Mouse (Mus musculus): ENCODE data around the gene Wipf2.
"Not testable (repeated sequence)": the region's sequence is repeated elsewhere in the genome, so short reads cannot be mapped to it uniquely, and the experiment has no call there.

Wipf2 gene

DNA sequence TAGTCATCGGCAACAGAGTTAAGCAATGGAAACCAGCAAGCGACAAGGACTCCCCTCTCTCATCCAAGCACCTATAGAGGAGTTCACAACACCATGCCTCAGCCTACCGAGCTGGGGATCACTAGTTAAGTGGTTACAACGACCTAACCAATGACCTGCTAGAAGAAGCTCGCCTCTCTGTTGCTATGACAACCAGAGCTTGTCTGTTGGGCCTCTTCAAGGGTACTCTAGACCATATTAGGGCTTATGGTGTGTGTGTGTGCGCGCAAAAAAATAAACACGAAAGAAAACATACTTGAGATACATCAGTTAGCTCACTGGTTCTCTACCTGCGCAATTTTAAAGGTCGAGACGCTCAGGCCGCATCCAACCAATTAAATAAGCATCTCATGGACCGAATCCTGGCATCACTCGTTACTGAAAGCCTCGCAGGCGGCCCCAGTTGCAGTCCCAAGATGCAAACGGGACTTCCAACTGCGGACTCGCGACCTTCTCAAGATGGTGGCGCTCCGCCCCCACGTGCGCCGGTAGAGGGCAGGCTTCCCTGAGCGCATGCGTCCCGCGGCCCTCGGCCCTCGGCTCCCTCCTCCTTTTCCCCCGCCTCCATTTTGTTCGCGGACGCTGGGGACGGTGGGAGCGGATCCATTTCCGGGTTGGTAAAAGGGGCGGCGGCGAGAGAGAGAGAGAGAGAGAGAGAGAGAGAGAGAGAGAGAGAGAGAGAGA, at the start of gene Wipf2:
Gene Wipf2 (plus strand): TSS at position 611 of the 723 bp plus-strand sequence.
- peak; percentile 87 for ATAC-seq (ENCODE audit: low TSS enrichment)

DNA sequence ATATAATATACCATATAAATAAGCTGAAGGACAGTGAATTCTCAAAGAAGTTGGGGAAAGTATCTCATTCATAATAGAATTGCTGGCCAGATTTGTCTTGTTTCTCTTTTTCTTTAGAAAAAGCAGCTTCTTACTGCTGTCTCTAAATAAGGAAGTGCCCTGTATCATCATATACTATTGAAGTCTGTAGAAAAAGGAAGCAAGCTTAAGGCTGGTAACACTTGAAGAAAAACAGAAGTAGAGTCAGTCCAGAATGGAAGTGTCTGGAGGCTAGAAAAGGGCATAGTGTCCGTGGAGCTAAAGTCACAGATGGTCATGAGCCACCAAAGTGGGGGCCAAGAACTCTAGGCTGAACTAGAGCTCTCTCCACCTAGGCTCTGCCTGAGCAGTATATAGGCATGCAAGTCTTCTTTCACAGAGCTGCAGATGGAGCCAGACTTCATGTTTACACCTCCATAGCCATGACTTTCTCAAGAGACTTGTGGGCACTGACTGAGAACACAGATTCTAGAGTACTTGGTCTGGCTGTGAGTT, 46.7 kb upstream of the Wipf2 start:
- no peak for ATAC-seq (ENCODE audit: low TSS enrichment)

DNA sequence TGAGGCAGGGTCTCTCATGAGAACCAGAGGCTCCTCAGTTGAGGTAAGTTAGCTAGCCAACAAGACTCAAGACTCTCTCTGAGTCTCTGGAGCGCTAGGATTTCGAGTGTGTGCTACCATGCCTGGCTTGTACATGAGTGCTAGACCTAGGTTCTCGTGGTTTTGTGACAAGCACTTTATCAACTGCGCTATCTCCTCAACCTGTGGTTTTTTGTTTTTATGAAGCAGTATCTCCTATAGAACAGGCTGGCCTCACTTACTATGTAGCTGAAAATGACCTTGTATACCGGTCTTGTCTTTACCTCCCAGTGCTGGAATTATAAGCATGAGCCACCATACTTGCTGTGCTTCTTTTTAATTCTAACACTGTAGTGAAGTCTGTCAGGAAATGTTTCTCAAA, 42.5 kb upstream of the Wipf2 start:
- ATAC-seq (ENCODE audit: low TSS enrichment): no peak

DNA sequence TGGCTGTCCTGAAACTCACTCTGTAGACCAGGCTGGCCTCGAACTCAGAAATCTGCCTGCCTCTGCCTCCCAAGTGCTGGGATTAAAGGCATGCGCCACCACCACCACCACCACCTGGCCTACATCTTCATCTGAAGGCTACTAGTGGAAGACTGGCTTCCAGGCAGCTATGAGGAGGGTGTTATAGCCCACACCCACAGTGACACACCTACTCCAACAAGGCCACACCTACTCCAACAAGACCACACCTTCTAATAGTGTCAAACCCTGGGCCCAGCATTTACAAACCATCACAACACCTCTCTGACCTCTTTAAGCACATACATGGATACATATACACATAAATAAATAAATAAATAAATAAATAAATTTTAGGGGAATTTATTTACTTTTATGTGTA, 37.4 kb upstream of the Wipf2 start:
- ATAC-seq (ENCODE audit: low TSS enrichment): not testable (repeated sequence)

DNA sequence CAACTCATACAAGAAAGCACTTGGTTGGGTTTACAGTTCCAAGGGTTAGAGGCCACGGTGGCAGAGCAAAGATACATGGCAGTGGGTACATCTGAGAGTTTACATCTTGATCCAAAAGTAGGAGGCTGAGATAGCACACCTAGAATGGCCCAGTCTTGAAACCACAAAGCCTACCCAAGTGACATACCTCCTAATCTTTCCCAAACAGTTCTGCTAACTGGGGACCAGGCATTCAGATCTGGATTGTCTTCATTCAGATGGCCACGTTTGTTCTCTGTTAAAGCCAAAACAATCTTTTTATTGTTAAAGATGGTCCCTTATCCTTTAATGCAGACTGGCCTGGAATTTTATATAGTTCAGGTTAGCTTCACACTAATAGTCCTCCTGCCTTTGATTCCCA, 35.6 kb upstream of the Wipf2 start:
- ATAC-seq (ENCODE audit: low TSS enrichment): no peak

DNA sequence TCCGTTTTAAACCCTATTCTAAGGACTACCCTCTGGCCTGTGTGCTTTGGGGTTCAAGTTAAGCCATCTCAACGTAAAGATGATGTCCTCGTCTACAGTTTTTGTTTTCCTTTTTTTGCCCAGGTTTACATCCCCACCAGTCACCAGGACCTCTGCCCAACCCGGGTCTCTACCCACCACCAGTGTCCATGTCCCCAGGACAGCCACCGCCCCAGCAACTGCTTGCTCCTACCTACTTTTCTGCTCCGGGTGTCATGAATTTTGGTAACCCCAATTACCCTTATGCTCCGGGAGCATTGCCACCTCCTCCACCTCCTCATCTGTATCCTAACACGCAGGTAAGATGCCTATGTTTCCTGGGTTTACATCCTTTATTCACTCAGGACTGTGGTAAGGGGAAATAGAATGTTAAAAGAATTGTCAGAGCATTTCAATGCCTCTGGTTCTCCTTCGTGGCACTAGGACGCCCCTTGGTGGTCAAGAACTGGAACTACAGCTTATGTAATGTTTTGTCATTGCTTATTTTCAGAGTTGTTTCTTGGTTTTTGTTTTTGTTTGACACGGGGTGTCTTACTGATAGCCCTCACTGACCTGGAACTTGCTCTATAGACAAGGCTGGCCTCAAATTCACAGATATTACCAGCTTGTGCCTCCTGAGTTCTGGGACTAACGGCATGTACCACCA, 34.2 kb upstream of the Wipf2 start:
- no peak; the same call in 1 of the 2 replicates for ATAC-seq (ENCODE audit: low TSS enrichment)

DNA sequence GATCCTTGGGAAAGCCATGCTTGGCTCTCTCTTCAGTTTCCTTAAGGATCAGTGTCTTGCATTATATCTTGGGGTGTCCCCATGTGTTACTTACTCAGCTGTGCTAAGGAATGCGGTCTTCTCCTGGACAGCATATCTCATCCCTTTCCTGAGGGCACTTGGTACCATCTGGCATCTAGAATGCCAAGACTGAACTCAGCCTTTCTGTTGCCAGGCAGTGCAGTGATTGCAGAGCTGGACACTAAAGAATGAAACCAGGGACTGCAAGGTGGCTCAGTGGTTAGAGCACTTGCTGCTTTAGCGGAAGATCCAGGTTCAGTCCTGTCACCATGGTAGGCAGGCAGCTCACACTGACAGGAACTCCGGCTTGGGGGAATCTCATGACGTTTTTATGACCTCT, 33.6 kb upstream of the Wipf2 start:
- ATAC-seq (ENCODE audit: low TSS enrichment): no peak

DNA sequence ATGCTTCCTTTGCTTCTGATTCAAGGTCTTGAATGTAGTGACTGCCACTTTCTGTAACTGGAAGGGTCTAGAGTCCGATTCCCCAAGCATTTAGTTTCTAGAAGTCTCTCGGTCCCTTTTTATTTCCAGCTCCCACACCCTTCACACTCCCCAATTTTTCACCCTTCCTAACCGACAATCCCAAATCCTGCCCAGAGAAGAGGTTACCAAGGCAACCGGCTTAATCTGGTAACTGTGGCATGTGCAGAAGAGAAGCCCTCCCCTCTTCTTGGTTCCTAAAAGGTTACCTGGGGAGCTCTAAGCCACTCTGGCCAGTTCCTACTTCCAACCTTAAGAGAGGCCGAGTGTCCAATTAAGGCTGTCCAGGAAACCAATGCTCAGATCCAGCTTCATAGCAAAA, 28.1 kb upstream of the Wipf2 start:
- ATAC-seq (ENCODE audit: low TSS enrichment): no peak

DNA sequence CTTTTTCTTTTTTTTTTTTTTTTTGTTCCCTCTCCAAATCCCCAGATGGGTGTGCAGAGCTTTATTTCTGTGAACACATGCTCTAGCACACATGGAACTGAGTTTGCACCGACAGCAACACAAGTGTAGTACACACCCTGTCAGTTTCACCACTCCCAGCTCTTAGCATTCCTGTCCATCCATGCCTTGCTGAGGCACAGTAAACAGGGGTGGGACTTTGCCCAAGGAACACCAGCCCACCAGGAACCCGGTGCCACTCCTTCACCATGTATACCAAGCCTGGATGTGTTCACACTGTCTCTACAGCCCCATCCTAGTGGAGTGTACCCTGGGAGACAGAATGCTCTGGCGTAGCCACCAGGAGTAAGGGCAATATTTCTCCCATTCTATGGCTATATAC, 27.7 kb upstream of the Wipf2 start:
- no peak for ATAC-seq (ENCODE audit: low TSS enrichment)

DNA sequence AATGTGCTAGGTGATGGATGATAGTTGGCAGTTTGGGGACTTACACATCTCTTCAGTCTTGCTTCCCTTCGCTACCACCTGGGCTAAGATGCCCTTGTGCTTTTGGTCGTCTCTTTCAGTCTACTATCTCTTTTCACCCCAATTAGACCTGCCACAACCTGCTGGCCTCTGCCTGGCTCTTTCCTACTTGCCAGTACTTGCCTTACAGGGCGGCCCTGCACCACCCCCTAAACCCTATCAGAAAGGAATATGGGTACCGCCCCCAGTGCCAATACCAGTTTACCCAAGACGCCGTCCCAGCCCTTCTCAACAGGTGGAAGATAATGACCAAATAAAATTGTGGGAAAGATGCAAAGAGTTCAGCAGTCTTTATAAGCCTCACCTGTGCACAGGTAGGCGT, 27.3 kb upstream of the Wipf2 start:
- ATAC-seq (ENCODE audit: low TSS enrichment): no peak

DNA sequence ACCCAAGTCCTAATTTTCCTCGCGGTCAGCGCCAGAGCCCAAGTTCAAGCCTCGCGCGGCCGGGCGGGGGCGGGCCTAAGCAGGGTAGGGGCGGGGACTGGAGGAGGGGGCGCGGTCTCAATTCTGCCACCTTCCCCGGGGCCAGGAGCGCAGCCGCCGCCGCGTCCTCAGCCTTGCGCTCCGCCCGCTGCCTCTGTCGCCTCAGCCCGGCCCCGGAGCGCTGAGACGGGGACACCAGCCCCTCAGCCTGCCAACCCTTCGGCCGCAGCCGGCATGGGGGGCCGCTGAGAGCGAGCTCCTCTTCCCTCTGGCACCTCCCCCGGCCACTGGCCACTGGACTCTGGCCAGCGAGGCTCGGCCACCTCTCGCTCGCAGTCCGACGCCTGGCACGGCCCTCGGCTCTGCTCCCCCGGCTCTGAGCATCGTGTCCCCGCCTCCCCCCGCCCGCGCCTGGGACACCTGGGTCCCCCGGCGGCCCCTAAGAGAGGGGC, 26.7 kb upstream of the Wipf2 start, which contains the start of gene Rapgefl1:
Gene Rapgefl1 (plus strand): TSS at position 135 of the 491 bp plus-strand sequence.
- peak; percentile 54; the same call in 1 of the 2 replicates for ATAC-seq (ENCODE audit: low TSS enrichment)

DNA sequence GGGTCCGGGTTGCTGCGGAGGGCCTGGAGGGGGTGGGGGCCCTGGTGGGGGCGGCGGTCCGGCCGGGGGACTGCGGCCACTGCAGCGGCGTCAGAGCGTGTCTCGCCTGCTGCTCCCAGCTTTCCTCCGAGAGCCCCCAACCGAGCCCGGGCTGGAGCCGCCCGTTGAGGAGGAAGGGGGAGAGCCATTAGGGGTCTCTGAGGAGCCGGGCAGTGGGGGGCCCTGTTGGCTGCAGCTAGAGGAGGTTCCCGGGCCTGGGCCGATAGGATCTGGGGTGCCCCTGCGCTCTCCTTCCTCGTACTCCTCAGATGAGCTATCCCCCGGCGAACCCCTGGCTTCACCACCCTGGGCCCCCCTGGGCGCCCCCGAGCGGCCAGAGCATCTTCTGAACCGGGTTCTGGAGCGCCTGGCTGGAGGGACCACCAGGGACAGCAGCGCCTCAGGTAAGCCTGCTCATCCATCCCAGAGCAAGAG, 26.2 kb upstream of the Wipf2 start:
- ATAC-seq (ENCODE audit: low TSS enrichment): no peak

DNA sequence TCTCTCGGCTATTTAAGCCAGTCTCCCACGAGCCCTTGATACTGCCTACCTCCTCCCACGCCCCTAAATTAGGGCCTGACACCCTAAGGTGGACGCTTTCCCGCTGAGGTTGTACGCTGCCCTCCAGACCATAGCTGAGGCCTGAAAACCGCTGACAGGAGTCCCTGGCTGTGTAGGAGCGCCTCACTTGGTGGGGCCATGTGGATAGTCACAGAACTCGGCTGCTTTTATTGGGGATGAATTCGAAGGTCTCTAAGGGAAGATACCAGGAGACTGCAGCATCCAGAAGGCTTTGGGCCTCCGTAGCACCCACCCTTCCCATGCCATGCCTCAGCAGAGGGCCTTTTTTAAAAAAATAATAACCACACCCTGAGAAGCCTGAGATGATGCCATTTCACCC, 25.5 kb upstream of the Wipf2 start:
- ATAC-seq (ENCODE audit: low TSS enrichment): peak; percentile 39; the same call in 1 of the 2 replicates

DNA sequence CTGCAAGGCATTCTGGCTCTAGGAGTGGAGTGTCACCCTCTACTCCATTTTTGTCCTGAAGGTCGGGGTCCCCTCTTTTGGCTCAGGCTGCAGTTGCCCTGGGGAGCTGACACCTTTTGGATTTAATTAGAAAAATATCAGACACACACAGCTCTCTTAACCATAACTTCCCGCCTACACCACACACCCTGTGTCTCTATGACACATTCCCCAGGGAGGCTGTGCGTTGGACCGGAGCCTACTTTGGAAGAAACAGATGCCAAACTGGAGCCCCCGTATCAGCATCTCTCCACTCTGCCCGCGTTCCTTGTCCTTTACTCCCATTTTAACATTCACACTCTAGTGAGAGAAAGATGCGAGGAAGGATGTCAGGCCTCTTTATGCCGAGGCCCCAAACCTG, 24.9 kb upstream of the Wipf2 start:
- peak; percentile 49 for ATAC-seq (ENCODE audit: low TSS enrichment)

DNA sequence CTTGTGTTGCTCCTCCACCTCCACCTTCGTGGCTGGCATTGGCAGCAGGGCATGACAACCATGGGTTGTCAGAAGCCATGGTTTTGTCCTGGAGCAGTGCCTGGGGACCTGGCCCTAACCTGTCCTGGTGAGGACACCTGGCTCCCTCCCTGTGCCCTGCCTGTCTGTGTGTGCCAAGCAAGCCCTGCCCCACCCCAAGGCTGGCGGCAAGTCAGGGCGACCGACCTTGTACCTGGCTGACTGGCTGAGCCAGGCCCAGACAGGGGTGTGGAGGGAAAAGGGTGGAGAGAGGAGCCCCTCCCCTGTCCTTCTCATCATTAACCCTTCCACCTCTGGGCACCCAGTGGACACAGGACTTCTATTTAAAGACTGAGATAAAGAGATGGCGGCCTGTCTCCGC, 24.0 kb upstream of the Wipf2 start:
- ATAC-seq (ENCODE audit: low TSS enrichment): no peak

DNA sequence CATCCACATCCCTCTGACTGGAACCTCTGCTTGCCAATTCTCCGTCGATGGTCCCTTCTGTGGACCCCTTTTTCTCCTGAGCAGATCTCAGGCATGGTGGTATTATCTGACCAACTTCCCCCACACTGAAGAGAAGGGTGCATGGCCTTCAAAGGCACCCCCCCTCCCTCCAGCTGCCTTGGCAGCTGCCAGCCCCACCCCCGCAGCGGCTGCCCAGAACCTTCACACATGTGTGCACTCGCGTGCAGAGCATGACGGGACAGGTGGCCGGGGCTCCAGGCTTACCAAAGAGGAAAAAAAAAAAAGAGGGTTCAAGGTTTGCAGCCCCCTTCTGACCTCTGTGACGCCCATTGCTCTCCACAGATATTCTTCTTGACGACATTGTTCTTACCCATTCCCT, 23.5 kb upstream of the Wipf2 start:
- no peak for ATAC-seq (ENCODE audit: low TSS enrichment)

DNA sequence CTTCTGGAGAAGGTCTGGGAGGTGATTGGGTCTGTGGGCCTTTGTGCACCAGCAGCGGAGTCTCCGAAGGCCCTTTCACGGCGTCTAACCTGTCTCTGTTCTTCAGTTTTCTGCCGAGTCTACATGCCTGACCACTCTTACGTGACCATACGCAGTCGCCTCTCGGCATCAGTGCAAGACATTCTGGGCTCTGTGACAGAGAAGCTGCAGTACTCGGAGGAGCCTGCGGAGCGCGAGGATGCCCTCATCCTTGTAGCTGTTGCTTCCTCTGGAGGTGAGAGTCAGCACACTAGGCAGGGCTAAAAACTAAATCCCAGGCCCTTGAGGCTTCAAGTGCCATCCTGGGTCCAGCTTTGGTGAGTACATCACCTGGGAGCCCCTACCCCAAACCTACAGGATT, 17.4 kb upstream of the Wipf2 start:
- peak; percentile 53; the same call in 1 of the 2 replicates for ATAC-seq (ENCODE audit: low TSS enrichment)

DNA sequence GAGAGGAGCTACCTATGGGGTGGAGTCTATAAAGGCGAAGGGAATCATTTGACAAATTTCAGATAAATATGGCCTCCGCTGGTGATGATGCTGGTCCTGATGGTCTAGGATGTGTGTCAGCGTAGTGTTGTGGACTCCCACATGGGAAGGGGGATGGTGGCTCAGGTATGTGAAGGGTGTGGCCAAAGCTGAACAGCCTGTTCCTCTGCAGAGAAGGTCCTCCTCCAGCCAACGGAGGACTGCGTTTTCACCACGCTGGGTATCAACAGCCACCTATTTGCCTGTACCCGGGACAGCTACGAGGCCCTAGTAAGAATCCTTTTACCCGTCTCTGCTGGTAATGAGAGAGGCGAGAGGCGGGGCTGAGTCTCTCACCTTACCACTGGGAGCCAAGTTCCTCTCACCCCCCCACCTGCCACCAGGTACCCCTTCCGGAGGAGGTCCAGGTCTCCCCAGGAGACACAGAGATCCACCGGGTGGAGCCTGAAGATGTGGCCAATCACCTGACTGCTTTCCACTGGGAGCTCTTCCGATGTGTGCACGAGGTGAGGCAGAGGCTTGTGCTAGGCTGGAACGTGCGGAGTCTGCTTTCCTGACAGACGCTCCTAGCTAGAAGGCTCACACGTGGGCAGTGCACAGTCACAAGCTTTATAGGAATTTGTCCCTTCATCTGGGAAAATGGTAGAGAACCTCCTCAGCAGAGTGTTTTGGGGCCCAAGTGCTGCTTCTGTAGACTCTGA, 16.4 kb upstream of the Wipf2 start:
- ATAC-seq (ENCODE audit: low TSS enrichment): peak; percentile 26; the same call in 1 of the 2 replicates

DNA sequence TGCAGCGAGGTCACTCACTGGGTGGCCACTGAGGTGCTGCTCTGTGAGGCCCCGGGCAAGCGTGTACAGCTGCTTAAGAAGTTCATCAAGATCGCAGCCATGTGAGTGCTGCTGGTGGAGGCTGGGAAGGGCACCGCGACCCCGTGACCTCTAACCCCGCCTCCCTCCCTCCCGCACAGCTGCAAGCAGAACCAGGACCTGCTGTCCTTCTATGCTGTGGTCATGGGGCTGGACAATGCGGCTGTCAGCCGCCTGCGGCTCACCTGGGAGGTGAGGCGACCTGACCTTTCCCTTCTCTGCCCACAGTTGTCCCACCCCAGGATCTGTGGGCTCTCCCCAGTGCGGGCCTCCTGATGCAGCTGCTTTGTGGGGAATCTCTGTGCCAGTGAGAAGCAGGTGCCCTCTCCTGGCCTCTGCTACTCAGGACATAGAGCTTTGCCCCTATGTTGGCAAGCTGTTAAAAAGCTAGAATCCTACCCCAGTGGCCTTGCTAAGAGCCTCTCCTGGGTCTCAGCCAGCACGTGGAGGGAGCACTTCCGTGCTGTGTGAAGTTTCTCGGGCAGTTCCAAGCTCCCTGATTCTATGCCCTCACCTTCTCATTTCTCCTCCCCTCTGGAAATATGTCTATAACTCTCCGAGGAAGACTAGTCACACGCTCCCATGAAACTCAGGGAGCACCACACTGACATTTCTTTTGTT, 14.1 kb upstream of the Wipf2 start:
- ATAC-seq (ENCODE audit: low TSS enrichment): no peak

DNA sequence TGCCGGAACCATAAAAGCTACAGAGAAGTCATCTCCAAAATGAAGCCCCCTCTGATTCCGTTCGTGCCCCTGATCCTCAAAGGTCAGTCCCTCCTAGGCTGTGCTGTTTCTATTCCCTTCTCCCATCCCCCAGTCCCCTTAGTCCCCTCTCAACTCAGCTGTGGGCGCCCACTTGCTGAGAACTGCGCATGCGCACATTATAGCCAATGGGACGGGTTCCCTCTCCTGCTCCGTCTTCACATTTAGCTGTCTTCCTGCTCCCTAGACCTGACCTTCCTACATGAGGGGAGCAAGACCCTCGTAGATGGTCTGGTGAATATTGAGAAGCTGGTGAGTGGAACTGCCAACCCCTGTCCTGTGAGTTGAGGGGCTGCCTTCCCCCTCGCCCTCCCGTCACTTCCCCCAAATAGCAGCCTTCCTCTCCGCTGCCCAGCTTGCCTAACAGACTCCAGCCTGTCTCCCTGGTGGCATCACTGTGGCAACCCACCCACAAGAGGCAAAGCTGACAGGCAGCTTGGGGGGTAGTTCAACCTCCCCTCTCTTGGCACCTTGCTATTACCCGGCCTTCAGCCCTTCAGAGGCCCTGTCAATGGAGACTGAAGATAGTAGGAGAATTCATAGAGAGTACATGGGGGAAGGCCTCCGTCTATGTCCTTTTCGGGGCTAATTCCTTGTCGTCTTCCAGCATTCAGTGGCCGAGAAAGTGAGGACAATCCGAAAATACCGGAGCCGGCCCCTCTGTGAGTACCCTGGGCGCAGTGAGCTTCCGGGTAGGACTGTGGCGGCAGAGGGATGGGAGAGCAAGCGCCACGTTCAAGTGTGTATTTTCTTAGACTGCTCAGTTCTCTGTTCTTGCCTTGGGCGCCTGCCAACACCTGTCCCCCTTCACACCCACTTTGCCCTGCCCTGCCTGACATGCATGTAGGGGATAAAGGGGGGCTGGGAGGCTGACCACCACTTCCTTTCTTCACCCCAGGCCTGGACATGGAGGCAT, 13.0 kb upstream of the Wipf2 start:
- no peak for ATAC-seq (ENCODE audit: low TSS enrichment)

Data from frontal cortex, adult (tissue).